Mouse (Mus musculus): ENCODE results near the gene C1qtnf12. TPM values are rescaled to one million over a fixed set of nuclear protein-coding genes. Genes with fewer than 3 reads are reported as not detected.

C1qtnf12 gene
- polyA plus RNA-seq, 1 experiment from 2014 or later, result 12.3 TPM

DNA sequence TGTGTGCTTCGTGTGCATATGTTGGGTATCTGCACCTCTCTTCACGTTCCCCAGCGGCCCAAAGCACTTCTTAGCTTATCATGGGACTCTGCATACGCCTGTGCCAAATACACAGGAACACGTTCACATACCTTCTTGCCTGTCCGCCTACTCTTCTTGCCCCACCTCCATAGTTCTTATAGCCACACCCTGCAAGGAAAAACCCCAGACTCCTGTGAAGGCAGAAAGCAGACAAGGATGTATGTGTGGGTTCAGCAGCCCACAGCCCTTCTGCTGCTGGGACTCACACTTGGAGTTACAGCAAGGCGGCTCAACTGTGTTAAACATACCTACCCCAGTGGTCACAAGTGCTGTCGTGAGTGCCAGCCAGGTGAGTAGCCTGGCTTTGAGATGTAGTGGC, 51.5 kb downstream of the C1qtnf12 start, which contains the start of gene Tnfrsf4:
TSS of gene Tnfrsf4 (plus strand) at position 207 of the 400 bp plus-strand sequence.
- whole genome bisulfite sequencing, result 87% methylated on average over 8 of the region's 8 CpGs
- Histone ChIP-seq H3K4me2 (no peak within 1 kb of the TSS), H3K4me3 (no peak within 1 kb of the TSS), H3K9me3 (no peaks in the 10 kb centered on the region), H3K36me3 (peaks cover 76% of the 10 kb centered on the region), H3K27ac (no peak within 1 kb of the TSS), H3K9ac (no peak within 1 kb of the TSS), H3K27me3 (no peaks in the 10 kb centered on the region), H3K4me1 (replicated peaks) (no peaks in the 10 kb centered on the region)
- no peak for ATAC-seq (ENCODE audit: low FRiP score)

DNA sequence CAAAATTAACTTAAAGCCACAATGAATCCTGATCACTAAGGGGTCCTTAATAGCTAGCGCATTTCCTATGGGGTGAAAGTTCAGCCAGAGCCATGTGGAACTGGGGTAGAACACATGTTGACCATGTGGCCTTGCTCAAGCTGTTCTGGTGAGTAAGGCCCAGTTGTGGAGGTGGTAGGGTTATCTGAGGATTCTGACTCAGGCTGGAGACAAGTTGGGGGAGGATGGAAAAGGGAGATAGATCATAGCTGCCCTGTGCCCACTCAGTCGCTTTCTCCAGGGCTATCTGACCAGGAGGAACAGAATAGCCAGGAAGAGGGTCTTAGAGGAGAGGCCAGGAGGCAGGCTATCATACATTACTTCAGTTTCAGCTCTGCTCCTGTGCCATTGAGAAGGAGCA, 52.3 kb downstream of the C1qtnf12 start:
- no peak overlapping the region for H3K4me2 ChIP-seq
- H3K4me1 ChIP-seq (replicated peaks), result no peaks in the 10 kb centered on the region
- WGBS, result 94% methylated on average over 2 of the region's 2 CpGs
- H3K9me3 ChIP-seq, result no peaks in the 10 kb centered on the region
- no peak overlapping the region for H3K27ac ChIP-seq
- H3K36me3 ChIP-seq, result peaks cover 70% of the 10 kb centered on the region
- H3K9ac ChIP-seq, result no peak overlapping the region
- no peaks in the 10 kb centered on the region for H3K27me3 ChIP-seq
- H3K4me3 ChIP-seq, result no peak overlapping the region
- ATAC-seq (ENCODE audit: low FRiP score), result no peak

Other genes with a start within 250 kb of the C1qtnf12 start
- 11.6 and 12.0 TPM in 2 replicates for gene Tmem240, start 227.5 kb upstream of the C1qtnf12 start, polyA plus RNA-seq (2015; fragmentation: Nextera tagmentation; extraction: Ambion mirVana)
- gene Atad3a, start 201.2 kb upstream of the C1qtnf12 start, polyA plus RNA-seq (2015; fragmentation: Nextera tagmentation; extraction: Ambion mirVana), result 78.1 and 82.3 TPM in 2 replicates
- gene Vwa1, start 187.6 kb upstream of the C1qtnf12 start, polyA plus RNA-seq (2015; fragmentation: Nextera tagmentation; extraction: Ambion mirVana), result 23.2 and 24.4 TPM in 2 replicates
- 0.49 and 0.62 TPM in 2 replicates for gene Tmem88b, start 176.4 kb upstream of the C1qtnf12 start, polyA plus RNA-seq (2015; fragmentation: Nextera tagmentation; extraction: Ambion mirVana)
- gene Ankrd65, start 171.9 kb upstream of the C1qtnf12 start, polyA plus RNA-seq (2015; fragmentation: Nextera tagmentation; extraction: Ambion mirVana), result not detected in 2 replicates
- gene Mrpl20, start 159.4 kb upstream of the C1qtnf12 start, polyA plus RNA-seq (2015; fragmentation: Nextera tagmentation; extraction: Ambion mirVana), result 253 and 261 TPM in 2 replicates
- 171 and 173 TPM in 2 replicates for gene Ccnl2, start 149.8 kb upstream of the C1qtnf12 start, polyA plus RNA-seq (2015; fragmentation: Nextera tagmentation; extraction: Ambion mirVana)
- gene Aurkaip1, start 131.0 kb upstream of the C1qtnf12 start, polyA plus RNA-seq (2015; fragmentation: Nextera tagmentation; extraction: Ambion mirVana), result 142 and 148 TPM in 2 replicates
- gene Mxra8, start 122.6 kb upstream of the C1qtnf12 start, polyA plus RNA-seq (2015; fragmentation: Nextera tagmentation; extraction: Ambion mirVana), result 30.8 and 34.4 TPM in 2 replicates
- 7.8 and 8.5 TPM in 2 replicates for gene Dvl1, start 114.9 kb upstream of the C1qtnf12 start, polyA plus RNA-seq (2015; fragmentation: Nextera tagmentation; extraction: Ambion mirVana)
- gene Tas1r3, start 99.0 kb upstream of the C1qtnf12 start, polyA plus RNA-seq (2015; fragmentation: Nextera tagmentation; extraction: Ambion mirVana), result 0.47 and 0.57 TPM in 2 replicates
- gene Cptp, start 92.9 kb upstream of the C1qtnf12 start, polyA plus RNA-seq (2015; fragmentation: Nextera tagmentation; extraction: Ambion mirVana), result 23.3 and 24.1 TPM in 2 replicates
- gene Ints11, start 92.8 kb upstream of the C1qtnf12 start, polyA plus RNA-seq (2015; fragmentation: Nextera tagmentation; extraction: Ambion mirVana), result 74.8 and 79.2 TPM in 2 replicates
- gene Pusl1, start 70.5 kb upstream of the C1qtnf12 start, polyA plus RNA-seq (2015; fragmentation: Nextera tagmentation; extraction: Ambion mirVana), result 52.6 and 54.8 TPM in 2 replicates
- gene Acap3, start 70.5 kb upstream of the C1qtnf12 start, polyA plus RNA-seq (2015; fragmentation: Nextera tagmentation; extraction: Ambion mirVana), result 71.0 and 77.0 TPM in 2 replicates
- gene Ube2j2, start 18.5 kb upstream of the C1qtnf12 start, polyA plus RNA-seq (2015; fragmentation: Nextera tagmentation; extraction: Ambion mirVana), result 123 and 127 TPM in 2 replicates
- 26.6 and 27.6 TPM in 2 replicates for gene B3galt6, start 30.3 kb downstream of the C1qtnf12 start, polyA plus RNA-seq (2015; fragmentation: Nextera tagmentation; extraction: Ambion mirVana)
- gene Sdf4, start 30.6 kb downstream of the C1qtnf12 start, polyA plus RNA-seq (2015; fragmentation: Nextera tagmentation; extraction: Ambion mirVana), result 126 and 127 TPM in 2 replicates
- gene Tnfrsf4, start 51.5 kb downstream of the C1qtnf12 start, polyA plus RNA-seq (2015; fragmentation: Nextera tagmentation; extraction: Ambion mirVana), result 0.55 and 1.0 TPM in 2 replicates
- 2.3 and 2.9 TPM in 2 replicates for gene Tnfrsf18, start 63.8 kb downstream of the C1qtnf12 start, polyA plus RNA-seq (2015; fragmentation: Nextera tagmentation; extraction: Ambion mirVana)
- not detected in 2 replicates for gene Ttll10, start 97.1 kb downstream of the C1qtnf12 start, polyA plus RNA-seq (2015; fragmentation: Nextera tagmentation; extraction: Ambion mirVana)
- gene 9430015G10Rik, start 147.7 kb downstream of the C1qtnf12 start, polyA plus RNA-seq (2015; fragmentation: Nextera tagmentation; extraction: Ambion mirVana), result 32.1 and 32.7 TPM in 2 replicates
- 0.53 and 0.66 TPM in 2 replicates for gene Rnf223, start 168.2 kb downstream of the C1qtnf12 start, polyA plus RNA-seq (2015; fragmentation: Nextera tagmentation; extraction: Ambion mirVana)
- gene Agrn, start 235.2 kb downstream of the C1qtnf12 start, polyA plus RNA-seq (2015; fragmentation: Nextera tagmentation; extraction: Ambion mirVana), result 120 and 132 TPM in 2 replicates
- gene Isg15, start 238.5 kb downstream of the C1qtnf12 start, polyA plus RNA-seq (2015; fragmentation: Nextera tagmentation; extraction: Ambion mirVana), result 1.4 and 1.7 TPM in 2 replicates
- gene AW011738, start 241.0 kb downstream of the C1qtnf12 start, polyA plus RNA-seq (2015; fragmentation: Nextera tagmentation; extraction: Ambion mirVana), result 4.9 and 6.8 TPM in 2 replicates

All from hindbrain, embryonic 13.5 days (tissue).